Mouse (Mus musculus) ES-E14 (cell line): ENCODE results near the gene Slpi.

ENCODE experiments used
- ZC3H11A ChIP-seq: IDR thresholded peaks from 2 replicates; pipeline ENCODE4 v1.6.1; 2012; ENCODE audit warnings: low read depth, mild to moderate bottlenecking, inconsistent platforms, low read length, borderline replicate concordance
- ZNF384 ChIP-seq: IDR thresholded peaks from 2 replicates; pipeline ENCODE4 v1.6.1; 2012; ENCODE audit warnings: low read depth, low read length, inconsistent platforms

DNA sequence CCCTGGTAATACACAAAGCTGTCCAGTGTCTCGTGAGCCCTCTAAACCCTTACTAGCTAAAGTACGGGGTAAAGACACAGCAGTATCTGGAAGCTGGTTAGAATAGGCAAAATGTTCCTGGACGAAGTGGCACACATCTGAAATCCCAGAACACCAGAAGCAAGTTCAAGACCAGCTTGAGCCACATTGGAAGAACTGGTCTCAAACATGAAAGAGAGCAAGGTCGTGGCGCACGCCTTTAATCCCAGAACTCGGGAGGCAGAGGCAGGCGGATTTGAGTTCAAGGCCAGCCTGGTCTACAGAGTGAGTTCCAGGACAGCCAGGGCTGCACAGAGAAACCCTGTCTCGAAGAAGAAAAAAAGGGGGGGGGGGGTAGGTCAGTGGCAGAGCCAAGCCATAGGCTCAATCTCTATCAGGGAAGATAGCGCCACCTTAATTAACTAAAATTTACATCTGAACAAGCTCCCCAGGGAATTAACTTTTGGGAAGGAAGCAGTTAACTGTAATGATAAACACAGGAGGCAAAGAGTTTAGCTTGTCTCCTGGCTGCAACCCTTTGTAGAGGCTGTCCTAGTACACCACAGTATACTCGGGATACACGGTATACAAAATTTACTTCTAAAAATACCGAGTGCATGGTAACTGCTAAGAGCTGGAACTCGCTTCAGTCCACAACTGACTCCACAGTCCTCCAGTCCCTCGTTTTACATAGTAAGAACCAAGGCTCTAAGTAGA, 41.2 kb upstream of the Slpi start:
- no peak for TF ChIP-seq ZC3H11A
- no peak for TF ChIP-seq ZNF384
